Comparison of ENCODE assay signal across 19 mouse cellular contexts in genomic region chr9:95628439-95628948, GRCm38 (mm10). TPM values are rescaled to one million over a fixed set of nuclear protein-coding genes. Genes with fewer than 3 reads are reported as not detected.
"Had no signal": no experiment of that assay in that cellular context is flagged by ENCODE, and none has a peak within 500 bp of the region (broad histone marks: within the 10 kb centered on the region; RNA-seq: fewer than 3 reads in every experiment).

No protein-coding gene starts in this region.

- H3K4me2 ChIP-seq: liver, embryonic 15.5 days; lung, embryonic 15.5 days; midbrain, embryonic 12.5 days; midbrain, embryonic 15.5 days; neural tube, embryonic 13.5 days; stomach, embryonic 15.5 days had no signal

- H3K9me3 ChIP-seq: liver, embryonic 15.5 days; lung, embryonic 15.5 days; midbrain, embryonic 15.5 days; neural tube, embryonic 13.5 days; stomach, embryonic 15.5 days had no signal

- H3K9ac ChIP-seq: liver, embryonic 15.5 days; lung, embryonic 15.5 days; midbrain, embryonic 12.5 days; midbrain, embryonic 15.5 days; neural tube, embryonic 13.5 days; stomach, embryonic 15.5 days had no signal

- ATAC-seq: midbrain, embryonic 15.5 days had no signal

- H3K27me3 ChIP-seq: liver, embryonic 15.5 days; lung, embryonic 15.5 days; midbrain, embryonic 12.5 days; midbrain, embryonic 15.5 days; neural tube, embryonic 13.5 days; stomach, embryonic 15.5 days had no signal

- DNase-seq: kidney, adult 9 months; kidney, postnatal 14 days; layer of hippocampus, adult 9-11 months; lung, adult 18-20 months; lung, postnatal 14 days; retina, postnatal 1 day; right cerebral cortex, postnatal 25 days; spleen, adult 18-20 months; thymus, postnatal 25 days had no signal

- H3K36me3 ChIP-seq: liver, embryonic 15.5 days; lung, embryonic 15.5 days; midbrain, embryonic 12.5 days; midbrain, embryonic 15.5 days; neural tube, embryonic 13.5 days; stomach, embryonic 15.5 days had no signal

- H3K27ac ChIP-seq: layer of hippocampus, adult 2 months; liver, embryonic 15.5 days; lung, embryonic 15.5 days; macrophage; midbrain, embryonic 12.5 days; midbrain, embryonic 15.5 days; neural tube, embryonic 13.5 days; stomach, embryonic 15.5 days had no signal

- H3K4me1 ChIP-seq: liver, embryonic 15.5 days; lung, embryonic 15.5 days; midbrain, embryonic 12.5 days; midbrain, embryonic 15.5 days; neural tube, embryonic 13.5 days; stomach, embryonic 15.5 days had no signal

- H3K4me3 ChIP-seq: layer of hippocampus, adult 2 months; liver, embryonic 15.5 days; lung, embryonic 15.5 days; midbrain, embryonic 12.5 days; midbrain, embryonic 15.5 days; neural tube, embryonic 13.5 days; stomach, embryonic 15.5 days had no signal

RNA-seq across cellular contexts. Expression of gene Pcolce2, which starts 8.9 kb away (rescaled TPM):
- total RNA-seq: megakaryocyte, adult 5-6 weeks; neutrophil, adult 5-6 weeks had no signal
